Mouse (Mus musculus): ENCODE measurements around the gene Ankra2. TPM values are rescaled to one million over a fixed set of nuclear protein-coding genes. Genes with fewer than 3 reads are reported as not detected.

Ankra2 gene
- polyA plus RNA-seq, 1 experiment from 2014 or later: 22.0 TPM

DNA sequence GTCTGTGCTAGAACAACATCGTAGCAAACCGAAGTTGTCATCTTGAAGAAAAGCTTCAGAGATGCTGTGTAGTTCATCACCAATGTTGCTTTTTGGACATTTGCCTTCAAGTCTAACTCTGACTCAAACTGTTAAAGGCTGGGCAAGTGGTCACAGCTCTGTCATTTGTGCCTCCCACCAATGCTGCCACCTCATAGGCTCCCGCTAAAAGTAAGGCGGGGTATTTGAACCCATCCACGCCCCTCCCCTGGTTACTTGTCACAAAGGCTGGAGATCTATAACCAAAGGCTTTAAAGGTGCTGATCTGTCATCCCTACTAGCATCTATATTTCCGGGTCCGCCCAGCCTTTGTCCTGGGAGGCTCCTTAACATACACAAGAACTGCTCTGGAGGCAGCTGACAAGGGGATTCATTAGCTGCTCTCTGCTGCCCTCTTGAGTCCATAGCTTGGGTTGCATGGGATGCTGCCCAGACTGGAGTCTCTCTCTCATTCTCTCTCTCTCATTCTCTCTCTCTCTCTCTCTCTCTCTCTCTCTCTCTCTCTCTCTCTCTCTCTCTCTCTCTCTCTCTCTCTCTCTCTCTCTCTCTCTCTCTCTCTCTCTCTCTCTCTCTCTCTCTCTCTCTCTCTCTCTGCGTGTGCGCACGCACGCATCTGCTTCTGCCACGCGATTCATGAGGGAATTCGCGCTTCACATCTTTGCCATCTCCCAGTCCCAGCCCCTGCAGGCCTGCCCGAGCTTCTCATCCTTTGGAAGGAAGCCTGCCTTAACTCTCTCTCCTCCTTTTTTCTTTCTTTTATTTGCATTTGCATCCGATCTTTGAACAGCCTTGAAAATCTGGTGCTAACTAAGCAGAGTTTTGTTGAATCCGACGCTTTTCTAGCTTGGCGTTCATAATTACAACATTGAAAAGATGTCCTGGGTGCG, 36.2 kb downstream of the Ankra2 start:
- Histone ChIP-seq H3K36me3 (no peaks in the 10 kb centered on the region), H3K4me3 (no peak overlapping the region), H3K4me2 (replicated peaks) (peak overlapping the region; percentile 51), H3K9me3 (0 out of 2 replicates have a peak, but pooled peaks cover 3% of the 10 kb centered on the region), H3K9ac (no peak overlapping the region), H3K27ac (no peak overlapping the region), H3K27me3 (no peaks in the 10 kb centered on the region), H3K4me1 (no peaks in the 10 kb centered on the region; the same call in 1 of the 2 replicates)
- WGBS: 50% methylated on average over 21 of the region's 21 CpGs
- ATAC-seq (ENCODE audit: low FRiP score, low read depth): peak; percentile 58; the same call in 1 of the 2 replicates

DNA sequence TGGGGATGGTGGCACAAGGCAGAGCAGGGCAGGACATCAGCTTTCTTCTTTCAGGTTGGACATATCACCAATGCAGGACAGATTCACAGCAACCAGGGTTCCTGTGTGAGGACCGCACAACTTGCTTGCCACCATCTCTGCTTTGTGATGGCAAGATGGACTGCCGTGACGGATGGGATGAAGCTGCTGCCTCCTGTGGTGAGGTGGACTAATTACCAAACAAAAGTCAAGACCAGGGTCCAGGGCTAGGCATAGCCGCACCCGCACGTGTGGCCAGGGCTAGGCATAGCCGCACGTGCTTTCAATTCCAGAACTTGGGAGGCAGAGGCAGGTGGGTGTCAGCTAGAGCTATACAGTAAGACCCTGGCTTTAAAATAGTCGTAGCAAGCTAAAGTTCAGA, 42.4 kb downstream of the Ankra2 start:
- no peak for ATAC-seq (ENCODE audit: low FRiP score, low read depth)
- no peak overlapping the region for H3K4me3 ChIP-seq
- 88% methylated on average over 9 of the region's 9 CpGs for WGBS
- no peaks in the 10 kb centered on the region for H3K27me3 ChIP-seq
- peaks cover 22% of the 10 kb centered on the region for H3K36me3 ChIP-seq
- H3K4me2 ChIP-seq (replicated peaks): no peak overlapping the region
- no peaks in the 10 kb centered on the region for H3K9me3 ChIP-seq
- H3K9ac ChIP-seq: no peak overlapping the region
- no peak overlapping the region for H3K27ac ChIP-seq
- H3K4me1 ChIP-seq: peaks cover 7% of the 10 kb centered on the region; the same call in 1 of the 2 replicates

DNA sequence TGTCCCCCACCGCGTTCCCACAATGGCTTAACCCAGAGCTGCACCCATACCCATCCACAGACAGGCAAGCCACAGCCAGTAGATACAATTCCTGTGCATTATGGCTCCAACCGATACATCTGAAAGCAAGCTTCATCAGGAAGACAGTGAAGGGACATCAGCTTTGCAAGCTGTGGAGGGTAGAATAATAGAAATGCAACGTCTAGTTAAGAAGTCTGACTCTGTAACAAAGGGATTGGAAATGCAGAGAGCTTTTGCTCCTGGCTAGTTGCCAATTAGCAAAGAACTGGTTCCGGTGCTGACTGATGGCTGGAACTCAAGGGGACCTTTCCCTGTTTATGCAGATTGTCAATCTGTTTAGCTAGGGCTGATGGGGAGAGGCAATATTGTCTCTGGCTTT, 43.5 kb downstream of the Ankra2 start:
- WGBS: 43% methylated on average over 5 of the region's 5 CpGs
- Histone ChIP-seq H3K27ac (no peak overlapping the region), H3K9ac (no peak overlapping the region)

DNA sequence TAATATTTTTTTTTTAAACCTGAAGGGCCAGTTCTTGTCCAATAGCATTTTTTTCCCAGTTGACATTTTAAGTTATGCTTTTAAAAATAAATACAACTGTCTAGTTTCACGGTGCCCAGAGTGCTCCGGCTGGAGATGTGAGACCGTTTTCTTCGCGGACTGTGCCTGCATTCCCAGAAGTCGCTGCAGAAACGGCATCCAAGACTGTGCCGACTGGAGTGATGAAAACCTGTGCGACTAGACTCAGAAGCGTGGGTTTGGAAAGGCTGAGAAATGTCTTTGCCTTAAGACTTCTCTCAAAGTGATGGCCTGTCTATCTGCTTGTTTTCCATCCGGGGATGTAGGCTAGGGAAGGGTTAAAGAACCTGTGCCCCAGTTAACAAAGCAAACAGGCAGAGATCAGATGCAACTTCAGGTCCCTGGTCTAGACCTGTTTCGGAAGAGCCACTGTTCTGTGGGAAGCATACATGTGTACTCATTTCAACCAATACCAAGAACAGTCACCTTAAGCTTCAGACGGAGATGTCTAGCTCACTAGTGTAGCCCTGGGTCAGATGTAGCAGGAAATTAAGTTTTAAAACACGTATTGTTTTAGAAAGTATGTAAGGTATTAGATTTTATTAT, 44.1 kb downstream of the Ankra2 start:
- Histone ChIP-seq H3K27ac (no peak overlapping the region; the same call in 1 of the 2 replicates), H3K9me3 (no peaks in the 10 kb centered on the region), H3K4me1 (peaks cover 7% of the 10 kb centered on the region; the same call in 1 of the 2 replicates), H3K27me3 (no peaks in the 10 kb centered on the region), H3K9ac (no peak overlapping the region), H3K4me2 (replicated peaks) (no peak overlapping the region), H3K4me3 (no peak overlapping the region), H3K36me3 (peaks cover 39% of the 10 kb centered on the region)
- no peak for ATAC-seq (ENCODE audit: low FRiP score, low read depth)
- 53% methylated on average over 14 of the region's 14 CpGs for WGBS

More for the DNA sequence above, 43.5 kb downstream of the Ankra2 start:
- Histone ChIP-seq H3K4me3 (no peak overlapping the region), H3K27me3 (no peaks in the 10 kb centered on the region), H3K4me2 (replicated peaks) (no peak overlapping the region), H3K36me3 (peaks cover 34% of the 10 kb centered on the region), H3K9me3 (no peaks in the 10 kb centered on the region), H3K4me1 (peaks cover 7% of the 10 kb centered on the region; the same call in 1 of the 2 replicates)
- no peak for ATAC-seq (ENCODE audit: low FRiP score, low read depth)

DNA sequence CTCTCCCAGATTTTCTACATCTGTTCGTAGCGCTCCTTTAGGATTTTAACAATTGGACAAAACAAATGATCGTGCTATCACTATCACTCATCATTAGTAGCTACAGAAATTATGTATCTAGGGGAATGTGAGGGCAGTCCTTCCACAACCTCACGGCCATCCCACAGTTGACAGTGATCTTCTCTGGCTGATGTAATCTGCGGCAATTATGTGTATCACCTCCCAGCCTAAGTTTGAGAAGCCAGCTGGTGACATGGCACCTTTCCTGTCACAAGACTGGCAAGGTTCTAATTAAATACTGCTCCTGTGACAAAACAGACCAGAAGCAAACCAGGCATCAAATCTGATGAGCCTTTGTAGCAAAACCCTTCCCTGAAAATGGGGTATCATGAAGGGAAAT, 45.1 kb downstream of the Ankra2 start:
- H3K36me3 ChIP-seq: peaks cover 48% of the 10 kb centered on the region
- 84% methylated on average over 5 of the region's 5 CpGs for WGBS
- H3K27ac ChIP-seq: no peak overlapping the region
- no peak for ATAC-seq (ENCODE audit: low FRiP score, low read depth)
- no peaks in the 10 kb centered on the region for H3K9me3 ChIP-seq
- no peaks in the 10 kb centered on the region for H3K27me3 ChIP-seq
- no peak overlapping the region for H3K9ac ChIP-seq
- peaks cover 13% of the 10 kb centered on the region; the same call in 1 of the 2 replicates for H3K4me1 ChIP-seq
- no peak overlapping the region for H3K4me3 ChIP-seq
- H3K4me2 ChIP-seq (replicated peaks): no peak overlapping the region

DNA sequence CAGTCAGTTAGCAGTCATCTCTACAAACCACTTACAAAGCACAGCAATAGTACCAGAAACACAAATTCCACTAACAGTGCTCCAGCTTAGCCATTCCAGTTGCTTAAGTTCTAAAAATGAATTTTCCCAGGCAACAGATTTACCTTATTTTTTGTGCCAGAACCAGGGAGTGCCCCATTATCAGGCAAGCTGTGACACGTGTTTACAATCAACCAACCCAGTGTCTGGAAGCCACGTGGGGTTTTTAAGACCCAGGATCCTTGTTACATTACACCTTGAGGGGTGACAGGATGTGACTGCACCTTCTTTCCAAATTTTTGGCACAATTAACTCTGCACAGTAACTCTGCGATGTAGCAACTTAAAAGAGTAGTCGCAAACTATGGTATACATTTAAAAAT, 45.9 kb downstream of the Ankra2 start:
- Histone ChIP-seq H3K4me1 (peaks cover 13% of the 10 kb centered on the region; the same call in 1 of the 2 replicates), H3K36me3 (peaks cover 55% of the 10 kb centered on the region), H3K27me3 (no peaks in the 10 kb centered on the region), H3K4me2 (replicated peaks) (no peak overlapping the region), H3K27ac (no peak overlapping the region), H3K9me3 (no peaks in the 10 kb centered on the region), H3K4me3 (no peak overlapping the region), H3K9ac (no peak overlapping the region)
- 46% methylated on average over 4 of the region's 4 CpGs for WGBS
- no peak for ATAC-seq (ENCODE audit: low FRiP score, low read depth)

DNA sequence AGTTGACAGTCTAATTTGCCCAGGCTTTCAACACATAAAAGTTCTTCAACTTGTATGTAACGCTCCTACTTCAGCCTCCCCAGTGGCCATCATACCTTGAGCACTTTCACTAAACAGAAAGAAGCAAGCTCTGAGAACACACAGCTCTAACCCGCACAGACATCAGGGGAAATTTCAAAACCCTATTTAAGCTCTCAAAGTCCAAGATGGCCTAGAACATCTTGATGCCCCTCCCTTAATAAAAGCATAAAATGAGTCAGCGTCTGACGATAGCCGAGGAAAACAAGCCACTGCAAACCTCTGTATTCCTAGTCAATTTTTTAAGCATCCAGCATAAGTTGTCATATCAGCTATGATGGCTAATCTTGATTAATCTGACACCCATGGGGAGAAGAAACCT, 48.7 kb downstream of the Ankra2 start:
- Histone ChIP-seq H3K27me3 (no peaks in the 10 kb centered on the region), H3K27ac (no peak overlapping the region), H3K36me3 (peaks cover 56% of the 10 kb centered on the region), H3K4me1 (peaks cover 24% of the 10 kb centered on the region), H3K4me2 (replicated peaks) (no peak overlapping the region), H3K4me3 (no peak overlapping the region), H3K9ac (no peak overlapping the region), H3K9me3 (no peaks in the 10 kb centered on the region)
- WGBS: 95% methylated on average over 5 of the region's 5 CpGs
- ATAC-seq (ENCODE audit: low FRiP score, low read depth): no peak

DNA sequence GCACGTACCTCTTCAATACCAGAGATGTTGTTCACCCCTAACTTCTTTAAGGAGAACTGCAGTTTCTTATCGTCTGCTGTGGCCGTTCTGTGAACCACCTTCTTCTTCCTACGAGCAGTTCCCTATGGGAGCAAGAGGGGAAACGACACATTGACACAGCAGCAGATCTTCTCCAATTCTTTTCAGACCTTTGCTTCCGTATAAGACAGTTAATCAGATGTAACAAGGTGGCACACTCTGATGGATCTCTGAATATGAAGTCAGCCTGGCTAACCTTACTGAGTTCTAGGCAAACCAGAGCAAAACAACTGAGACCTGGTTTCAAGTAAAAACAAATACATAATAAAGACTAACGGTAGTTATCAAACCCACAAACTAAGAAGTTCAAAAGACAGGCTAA, 50.8 kb downstream of the Ankra2 start:
- Histone ChIP-seq H3K9me3 (no peaks in the 10 kb centered on the region), H3K36me3 (peaks cover 48% of the 10 kb centered on the region), H3K27me3 (no peaks in the 10 kb centered on the region), H3K4me2 (replicated peaks) (no peak overlapping the region), H3K9ac (no peak overlapping the region), H3K4me3 (no peak overlapping the region), H3K4me1 (peaks cover 20% of the 10 kb centered on the region), H3K27ac (no peak overlapping the region)
- ATAC-seq (ENCODE audit: low FRiP score, low read depth): no peak
- 78% methylated on average over 7 of the region's 7 CpGs for WGBS

DNA sequence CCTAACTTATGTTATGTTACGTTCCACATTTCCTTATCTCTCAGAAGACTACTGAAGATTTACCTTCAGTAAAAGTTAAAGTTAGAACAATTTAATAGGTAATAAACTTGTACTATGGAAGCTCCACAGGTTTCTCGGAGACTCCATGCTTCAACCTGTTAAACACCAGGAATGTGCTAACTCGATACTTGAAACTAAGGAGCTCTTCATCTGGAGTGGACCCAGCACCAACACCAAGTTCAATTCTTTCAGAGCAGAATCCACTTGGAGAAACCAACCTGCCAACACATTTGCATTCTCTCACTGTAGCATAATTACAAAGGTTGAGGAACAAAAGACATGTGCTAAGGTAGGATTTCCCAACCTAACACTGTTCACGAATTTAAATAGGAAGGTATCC, 52.2 kb downstream of the Ankra2 start:
- peak overlapping the region; percentile 97 for H3K4me3 ChIP-seq
- H3K4me2 ChIP-seq (replicated peaks): peak overlapping the region; percentile 81
- H3K9ac ChIP-seq: peak overlapping the region; percentile 1; the same call in 1 of the 2 replicates
- peaks cover 20% of the 10 kb centered on the region for H3K4me1 ChIP-seq
- H3K9me3 ChIP-seq: no peaks in the 10 kb centered on the region
- H3K27me3 ChIP-seq: no peaks in the 10 kb centered on the region
- ATAC-seq (ENCODE audit: low FRiP score, low read depth): no peak
- peaks cover 35% of the 10 kb centered on the region for H3K36me3 ChIP-seq
- 61% methylated on average over 4 of the region's 4 CpGs for WGBS
- H3K27ac ChIP-seq: no peak overlapping the region

DNA sequence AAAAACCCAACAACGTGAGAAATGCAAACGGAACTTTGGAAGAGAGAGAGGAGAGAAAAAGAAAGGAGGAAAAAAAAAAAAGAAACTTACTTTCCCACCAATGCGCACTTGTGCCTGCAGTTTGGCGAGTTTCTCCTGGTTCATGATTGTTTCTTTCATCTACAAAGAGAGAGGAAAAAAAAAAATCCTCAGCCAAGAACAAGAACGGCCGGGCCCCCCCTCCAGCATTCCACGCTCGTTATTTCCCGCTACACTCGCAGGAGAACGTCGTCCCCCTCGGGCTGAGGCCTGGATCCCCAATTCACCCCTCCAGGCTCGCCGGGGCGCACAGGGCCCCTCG, 53.2 kb downstream of the Ankra2 start:
- under 1% methylated on average over 17 of the region's 17 CpGs for WGBS
- H3K9me3 ChIP-seq: no peaks in the 10 kb centered on the region
- no peaks in the 10 kb centered on the region for H3K27me3 ChIP-seq
- peak overlapping the region; percentile 93 for H3K27ac ChIP-seq
- peak overlapping the region; percentile 97 for H3K4me3 ChIP-seq
- no peak for ATAC-seq (ENCODE audit: low FRiP score, low read depth)
- peak overlapping the region; percentile 81 for H3K4me2 ChIP-seq (replicated peaks)
- H3K36me3 ChIP-seq: peaks cover 26% of the 10 kb centered on the region
- peak overlapping the region; percentile 99 for H3K9ac ChIP-seq
- peaks cover 20% of the 10 kb centered on the region for H3K4me1 ChIP-seq

DNA sequence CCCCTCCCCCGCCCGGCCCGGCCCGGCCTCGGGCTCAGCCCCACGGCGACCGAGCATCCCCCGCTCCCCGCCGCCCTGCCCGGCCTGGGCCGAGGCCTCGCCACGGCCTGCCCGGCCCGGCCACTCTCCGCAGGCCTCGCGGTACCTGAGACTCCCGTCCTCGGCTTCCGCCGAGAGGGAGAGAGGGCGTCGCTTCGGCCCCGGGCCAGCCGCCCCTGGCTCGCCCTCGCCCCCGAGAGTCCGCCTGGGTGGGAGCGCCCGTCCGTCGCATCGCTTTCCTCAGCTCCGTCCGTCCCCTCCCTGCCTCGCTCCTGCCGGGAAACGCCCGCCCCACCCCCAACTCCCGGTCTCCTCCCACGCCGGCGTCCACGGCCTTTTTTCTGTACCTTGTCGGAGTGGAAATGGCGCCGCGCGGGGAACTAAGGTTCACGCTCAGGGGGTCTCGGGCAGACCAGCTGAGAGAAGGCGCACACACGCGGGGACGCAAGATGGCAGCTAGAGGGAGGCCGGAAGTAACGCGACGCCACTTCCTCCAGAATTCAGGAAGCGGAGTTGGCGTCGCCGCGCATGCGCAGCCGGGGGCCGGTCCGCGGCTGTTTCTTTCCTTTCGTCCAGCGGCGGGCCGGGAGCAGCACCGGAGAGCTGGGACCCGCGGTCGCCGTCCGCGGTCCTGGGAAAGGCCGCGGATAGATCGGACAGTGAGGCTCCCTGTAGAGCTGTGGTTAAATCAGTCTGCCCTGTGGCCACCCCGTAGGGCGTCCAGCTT, 53.8 kb downstream of the Ankra2 start, which contains the start of gene Btf3:
Gene Btf3 (minus strand): TSS at position 527 of the 766 bp plus-strand sequence.
- Histone ChIP-seq H3K36me3 (peaks cover 20% of the 10 kb centered on the region), H3K27me3 (no peaks in the 10 kb centered on the region), H3K4me2 (replicated peaks) (peak within 1 kb of the TSS; percentile 81), H3K27ac (peak within 1 kb of the TSS; percentile 93), H3K9ac (peak within 1 kb of the TSS; percentile 99), H3K4me3 (peak within 1 kb of the TSS; percentile 97), H3K9me3 (no peaks in the 10 kb centered on the region), H3K4me1 (peaks cover 20% of the 10 kb centered on the region)
- peak; percentile 92 for ATAC-seq (ENCODE audit: low FRiP score, low read depth)
- under 1% methylated on average over 76 of the region's 90 CpGs for WGBS

All from limb, embryonic 13.5 days (tissue).